Mouse (Mus musculus) kidney, postnatal 25 days (tissue): ENCODE results near the gene Ltbp2.

ENCODE experiments used
- DNase-seq, 2 experiments: peaks; one replicate each; pipeline ENCODE4 v3.0.0; 2021; ENCODE audit warnings: mixed read lengths in 2 of 2

The Ltbp2 gene

DNA sequence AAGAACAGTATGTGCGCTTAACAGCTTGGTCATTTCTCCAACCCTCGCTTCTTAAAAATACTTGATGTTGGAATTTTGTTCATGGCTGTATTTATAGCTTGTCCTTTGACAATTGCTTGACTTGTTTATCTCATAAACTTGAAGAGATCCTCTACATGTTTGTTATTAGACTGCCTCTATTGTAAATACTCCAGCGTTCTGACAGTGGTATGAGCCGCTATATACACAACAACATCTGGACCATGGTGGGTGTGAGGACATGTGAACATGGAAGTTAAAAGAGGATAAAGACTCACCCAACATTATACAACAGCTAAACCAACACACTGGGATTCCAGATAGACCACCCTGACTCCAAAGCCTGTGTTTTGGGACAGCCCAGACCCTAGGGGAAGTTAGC lies 41.6 kb downstream of the Ltbp2 start:
- DNase-seq = no peak

DNA sequence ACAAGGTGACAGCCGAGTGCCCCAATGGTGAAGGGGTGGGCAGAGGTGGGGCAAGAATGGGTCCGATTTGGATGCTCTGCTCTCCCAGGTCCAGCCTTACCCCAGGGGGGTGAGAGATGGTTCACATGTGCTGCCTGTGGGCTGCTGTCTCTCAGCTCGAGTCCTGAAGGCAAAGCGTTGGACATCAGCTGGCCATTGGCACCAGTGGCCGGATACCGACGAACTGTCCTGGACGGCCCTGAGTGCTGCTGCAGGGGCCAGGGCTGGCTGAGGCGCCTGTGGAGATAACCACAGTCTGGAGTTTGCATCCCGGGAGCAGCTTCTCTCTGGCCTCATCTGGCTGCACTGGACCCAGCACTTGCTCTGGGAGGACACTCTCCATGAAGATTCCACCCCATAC lies 44.7 kb downstream of the Ltbp2 start:
- no peak for DNase-seq

GRCm38 (mm10) chr12:84831141-84831540 lies 45.2 kb downstream of the Ltbp2 start:
- no peak for DNase-seq

DNA sequence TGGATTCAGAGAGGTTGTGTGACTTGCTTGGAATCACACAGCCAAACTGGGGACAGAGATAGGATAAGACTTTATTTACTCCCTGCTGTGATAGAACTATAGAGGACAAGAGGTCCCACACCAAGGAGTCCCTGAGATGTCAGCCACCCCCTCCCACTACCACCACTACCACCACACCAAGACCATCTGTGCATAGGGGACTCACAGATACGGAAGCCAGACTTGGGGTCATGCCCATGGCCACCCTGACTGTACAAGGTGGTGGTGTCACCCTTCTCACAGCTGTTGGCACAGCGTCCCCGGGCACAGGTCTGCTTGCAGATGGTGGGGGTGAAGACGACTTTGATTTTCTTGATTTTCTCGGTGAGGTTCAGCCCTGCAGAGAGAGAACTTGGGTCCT lies 45.9 kb downstream of the Ltbp2 start:
- DNase-seq = no peak

DNA sequence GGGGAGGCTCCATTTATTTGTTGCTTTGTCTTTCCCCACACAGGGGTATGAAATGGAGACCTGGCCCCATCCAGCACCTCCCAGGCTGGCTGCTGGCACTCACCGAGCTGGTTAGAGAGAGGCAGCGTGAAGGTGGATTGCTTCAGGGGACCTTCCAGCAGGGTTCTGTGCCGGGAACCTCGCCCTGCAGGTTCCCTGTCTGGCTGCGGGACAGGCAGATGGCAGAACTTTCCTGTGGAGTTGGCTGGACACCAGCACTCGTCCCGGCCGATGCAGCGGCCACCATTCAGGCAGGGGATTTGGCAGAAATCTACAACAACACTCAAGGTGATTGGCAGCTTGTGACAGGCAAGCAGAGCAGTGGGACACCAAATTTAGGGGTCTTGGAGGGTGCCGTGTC lies 46.4 kb downstream of the Ltbp2 start:
- DNase-seq = no peak

DNA sequence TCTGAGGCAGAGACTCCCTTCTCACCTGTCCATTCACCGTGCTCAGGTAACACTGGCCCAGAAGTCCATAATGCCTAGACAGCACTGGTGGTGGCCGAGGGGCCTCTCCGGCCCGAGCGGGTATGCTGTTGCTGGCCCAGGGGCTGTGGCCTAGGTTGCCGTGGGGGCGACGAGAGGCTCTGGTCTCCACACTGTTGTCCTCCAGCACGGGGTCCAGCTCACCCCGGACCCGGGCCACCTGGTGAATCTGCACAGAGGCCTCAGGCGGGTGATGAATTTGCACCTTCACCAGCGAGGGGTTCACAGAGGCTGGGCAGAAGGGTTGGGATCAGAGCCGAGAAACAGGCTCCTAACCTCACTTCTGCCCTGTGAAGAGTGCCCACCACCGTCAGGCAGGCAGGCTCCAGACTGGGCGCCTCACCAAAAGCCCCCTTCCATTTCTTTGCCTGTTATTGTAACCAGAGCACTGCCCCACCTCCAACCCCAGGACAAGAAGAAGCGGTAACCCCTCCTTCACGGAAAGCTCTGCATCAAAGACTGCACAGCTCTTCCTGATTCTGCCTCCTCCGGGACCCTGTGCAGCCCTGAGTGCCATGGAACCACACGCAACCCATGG lies 47.1 kb downstream of the Ltbp2 start:
- DNase-seq = no peak

- no peak for DNase-seq
These were observed 48.9 kb downstream of the Ltbp2 start for GRCm38 (mm10) chr12:84827384-84827933.

- DNase-seq = no peak
These were observed 52.1 kb downstream of the Ltbp2 start for GRCm38 (mm10) chr12:84824203-84824602.

DNA sequence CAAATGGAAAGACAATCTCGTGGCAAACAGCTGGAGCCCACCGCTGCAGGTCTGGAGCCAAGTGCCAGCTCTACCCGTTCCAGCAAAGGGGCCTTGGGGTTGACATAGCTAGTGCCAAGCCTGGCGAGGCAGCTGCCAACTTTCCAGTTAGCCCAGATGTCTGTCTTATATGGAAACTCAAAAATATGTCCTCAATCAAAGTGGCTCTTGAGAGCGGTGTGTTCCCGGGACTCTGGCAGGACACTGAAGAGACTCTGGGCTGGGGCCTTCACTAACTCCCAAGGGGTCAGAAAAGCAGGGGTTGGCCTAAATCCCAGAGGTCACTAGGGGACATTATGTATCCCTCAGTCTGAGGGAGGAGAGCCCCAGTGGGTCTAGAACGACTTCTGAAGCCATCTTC lies 52.7 kb downstream of the Ltbp2 start:
- DNase-seq = no peak

DNA sequence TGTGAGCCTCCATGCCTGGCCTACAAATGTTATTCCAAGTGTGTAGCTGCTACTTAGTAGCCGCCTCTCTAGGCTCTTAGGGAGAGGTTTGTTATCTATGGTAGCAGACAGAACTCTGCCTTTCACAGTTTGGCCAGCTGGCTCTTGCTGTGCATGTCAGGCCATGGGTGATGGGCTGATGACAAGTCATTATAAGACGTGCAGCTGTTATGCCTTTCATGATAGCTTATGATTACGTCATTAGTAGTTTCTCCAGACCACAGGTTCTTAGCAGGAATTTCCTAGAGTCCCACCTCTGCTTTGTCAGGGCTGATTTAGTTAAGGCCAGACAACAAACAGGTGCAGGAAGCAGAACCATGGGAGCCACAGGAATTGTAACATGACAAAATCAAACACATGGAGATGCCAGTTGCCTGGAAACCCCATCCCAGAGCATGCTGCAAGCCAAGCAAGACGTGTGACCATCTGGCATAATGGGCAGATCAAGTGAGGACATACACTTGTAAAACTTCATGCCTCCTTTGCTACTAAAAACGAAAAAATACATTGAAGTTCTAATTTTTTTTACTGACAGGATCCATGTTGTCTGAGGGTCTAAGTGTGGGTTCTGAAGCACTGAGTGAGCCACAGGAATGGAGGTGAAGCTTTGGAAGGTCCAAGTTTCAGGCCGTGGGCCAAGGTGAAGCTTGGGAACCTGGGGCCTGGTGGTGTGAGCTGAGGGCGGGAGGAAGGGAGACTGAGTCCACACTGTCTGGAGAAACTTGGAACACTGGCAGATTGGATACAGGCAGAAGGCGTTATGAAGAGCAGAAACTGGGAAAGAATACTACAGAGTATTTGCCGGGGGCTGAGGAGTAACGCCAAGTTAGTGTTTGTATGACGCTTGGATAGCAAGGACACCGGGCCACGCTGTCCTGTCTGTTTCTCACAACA lies 56.8 kb downstream of the Ltbp2 start:
- no peak for DNase-seq

DNA sequence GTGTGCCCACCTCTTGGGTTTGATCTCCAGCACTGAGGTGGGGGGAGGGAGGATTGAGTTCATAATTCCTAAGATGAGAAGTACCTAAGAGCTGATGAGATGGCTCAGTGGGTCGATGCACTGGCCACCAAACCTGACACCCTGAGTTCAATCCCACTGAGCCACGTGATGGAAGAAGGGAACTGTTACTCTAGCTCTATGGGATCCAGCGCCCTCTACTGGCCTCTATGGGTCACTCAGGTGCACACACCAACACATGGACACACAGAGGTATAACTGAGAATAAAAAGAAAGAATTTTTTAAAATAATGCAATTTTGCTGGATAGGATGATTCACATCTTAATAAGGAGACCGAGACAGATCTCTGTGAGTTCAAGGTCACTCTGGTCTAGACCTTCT lies 57.8 kb downstream of the Ltbp2 start:
- DNase-seq = no peak

DNA sequence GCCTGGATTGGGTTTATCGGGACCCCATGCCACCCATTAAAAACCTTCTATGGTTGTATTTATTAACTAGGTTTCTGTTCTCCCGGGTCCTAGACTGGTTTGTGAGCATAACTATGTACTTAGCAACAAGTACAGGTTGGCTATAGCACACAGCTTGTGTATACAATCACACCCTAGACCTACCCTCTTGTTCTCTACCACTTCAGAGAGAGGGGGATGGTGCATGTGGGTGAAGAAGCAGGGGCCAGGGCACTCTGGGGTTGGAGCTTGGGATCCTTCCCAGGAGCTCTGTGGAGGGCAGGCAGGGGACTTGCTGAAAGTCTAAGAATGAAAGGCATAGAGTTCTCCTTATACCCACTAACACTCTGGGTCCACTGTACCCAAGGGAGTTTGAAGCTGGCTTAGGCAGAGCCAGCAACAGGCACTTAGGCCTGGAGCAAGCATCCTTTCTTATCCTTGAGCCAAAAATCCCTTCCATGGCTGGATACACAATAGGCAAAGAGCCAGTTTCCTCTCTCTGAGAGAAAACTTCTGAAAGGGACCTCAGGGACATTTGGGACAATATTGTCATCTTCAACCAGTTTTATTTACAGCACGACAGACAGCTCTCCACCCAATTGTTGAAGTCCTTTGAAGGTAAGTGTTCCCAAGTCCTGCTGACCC lies 61.5 kb downstream of the Ltbp2 start:
- no peak for DNase-seq

- DNase-seq = no peak
These were observed 62.6 kb downstream of the Ltbp2 start for GRCm38 (mm10) chr12:84813773-84814172.

GRCm38 (mm10) chr12:84812004-84812403 lies 64.3 kb downstream of the Ltbp2 start:
- peak; percentile 22 to 55 for DNase-seq

- DNase-seq = no peak
These were observed 64.8 kb downstream of the Ltbp2 start for GRCm38 (mm10) chr12:84811510-84811909.

DNA sequence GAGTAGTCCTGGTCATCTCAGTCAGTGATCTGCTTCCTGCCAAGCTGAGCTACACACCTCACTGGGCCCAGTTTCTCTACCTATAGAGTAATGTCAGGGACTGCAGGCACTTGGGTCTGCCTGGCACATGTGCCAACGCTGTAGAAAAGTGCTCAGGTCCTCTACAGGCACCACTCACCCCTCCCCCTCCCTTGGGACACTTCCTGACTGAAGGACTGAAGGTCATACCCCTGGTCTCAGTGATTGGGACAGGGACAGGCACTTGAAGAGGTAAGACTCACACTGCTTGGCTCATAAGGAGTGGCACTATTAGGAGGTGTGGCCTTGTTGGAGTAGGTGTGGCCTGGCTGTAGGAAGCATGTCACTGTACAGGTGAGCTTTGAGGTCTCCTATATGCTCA lies 65.5 kb downstream of the Ltbp2 start:
- DNase-seq = no peak

DNA sequence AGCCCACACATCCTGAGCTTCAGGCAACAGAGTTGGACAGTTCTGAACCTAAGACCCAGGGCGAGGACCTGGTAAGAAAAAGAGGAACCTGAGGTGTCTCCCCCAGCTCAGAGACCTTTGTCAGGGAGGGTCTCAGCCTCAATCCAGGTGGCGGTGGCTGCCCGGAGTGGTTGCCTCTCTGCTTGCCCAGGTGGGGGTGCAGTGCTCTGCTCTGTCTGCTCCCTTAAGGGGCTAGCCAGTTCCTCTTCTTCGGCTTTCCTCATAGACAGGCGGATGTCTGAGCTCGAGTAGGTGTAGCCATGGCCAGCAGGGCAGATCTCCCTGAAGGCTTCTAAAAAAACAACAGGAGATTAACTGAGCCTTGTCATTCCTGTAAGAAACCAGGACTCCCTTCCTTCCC lies 67.3 kb downstream of the Ltbp2 start:
- no peak for DNase-seq

GRCm38 (mm10) chr12:84807351-84807750 lies 69.0 kb downstream of the Ltbp2 start:
- no peak for DNase-seq

DNA sequence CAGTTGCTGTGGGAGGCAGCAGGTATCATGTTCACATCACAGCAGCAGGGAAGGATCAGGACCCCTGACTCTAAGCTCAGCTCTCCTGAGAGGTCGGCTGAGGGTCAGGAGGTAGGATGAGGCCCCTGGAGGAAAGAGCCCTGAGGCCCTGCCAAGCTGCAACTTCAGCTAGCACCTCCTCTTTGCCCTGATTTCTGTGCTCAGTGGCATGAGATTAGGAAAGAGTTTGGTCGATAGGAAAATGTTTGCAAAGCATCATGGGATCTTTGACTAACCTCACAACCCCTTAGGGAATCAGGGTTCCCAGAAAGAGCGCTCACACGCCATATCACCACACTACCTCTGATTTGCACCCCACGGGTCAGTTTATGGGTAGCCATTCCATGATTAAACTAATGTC lies 69.6 kb downstream of the Ltbp2 start:
- DNase-seq = no peak

GRCm38 (mm10) chr12:84806010-84806409 lies 70.3 kb downstream of the Ltbp2 start:
- DNase-seq = no peak

DNA sequence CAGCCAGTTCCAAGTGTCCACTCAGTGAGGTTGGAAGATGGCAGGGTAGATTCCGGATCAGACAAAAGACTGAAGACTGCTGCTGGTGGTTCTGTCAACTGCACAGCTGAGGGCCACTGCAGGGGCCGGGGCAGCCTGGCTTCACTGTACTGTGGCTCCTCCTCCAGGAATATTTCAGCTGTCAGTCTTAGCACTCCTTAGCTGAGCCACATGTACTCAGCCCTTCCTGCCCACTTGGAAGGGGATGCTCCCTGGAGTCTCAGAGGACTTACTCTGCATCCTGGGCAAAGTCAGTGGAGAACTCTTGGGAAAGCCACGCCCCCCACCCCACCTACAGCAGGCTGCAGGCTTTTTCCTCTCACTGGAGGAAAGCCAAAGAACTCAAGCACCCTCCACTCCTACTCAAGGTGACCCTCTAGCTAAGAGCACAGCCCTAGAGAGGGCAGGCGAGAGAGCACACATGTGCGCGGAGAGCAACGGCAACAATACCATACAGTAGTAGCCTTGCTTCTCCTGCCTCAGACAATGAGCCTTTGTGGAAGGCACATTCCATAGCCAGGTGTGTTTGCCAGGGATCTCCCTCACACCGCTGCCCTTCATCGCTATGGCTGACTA lies 71.0 kb downstream of the Ltbp2 start:
- DNase-seq = peak; percentile 16 to 62

GRCm38 (mm10) chr12:84802625-84803024 lies 73.7 kb downstream of the Ltbp2 start:
- DNase-seq = no peak

- no peak for DNase-seq
These were observed 74.7 kb downstream of the Ltbp2 start for GRCm38 (mm10) chr12:84801532-84802110.
